Mouse (Mus musculus): ENCODE measurements at regions not wholly inside any gene's neighbourhood (a gene's known extent, or its start where the extent isn't known, plus 50 kb on each side); places are given as distances from the start of the nearest gene placed in this dataset.

DNA sequence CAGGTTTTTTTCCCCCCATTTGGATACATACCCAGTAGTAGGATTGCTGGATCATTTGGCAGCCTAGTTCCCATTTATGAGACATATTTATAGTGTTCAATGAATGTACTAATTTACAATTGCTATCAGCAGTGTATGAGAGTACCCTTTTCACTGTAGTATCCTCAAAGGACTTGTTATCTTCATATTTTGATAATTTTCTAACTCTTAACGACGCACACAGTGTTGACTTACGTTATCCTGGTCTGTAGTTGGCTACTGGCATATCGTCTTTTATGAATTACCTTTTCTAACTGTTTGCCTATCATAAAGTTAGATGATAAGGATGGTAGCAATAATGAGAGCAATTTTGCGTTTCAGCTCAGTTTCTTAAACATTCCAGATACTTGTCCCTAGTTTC is 186.8 kb downstream of the Foxo1 start:
- no peak for DNase-seq (ENCODE audit: extremely low spot score, low spot score)

DNA sequence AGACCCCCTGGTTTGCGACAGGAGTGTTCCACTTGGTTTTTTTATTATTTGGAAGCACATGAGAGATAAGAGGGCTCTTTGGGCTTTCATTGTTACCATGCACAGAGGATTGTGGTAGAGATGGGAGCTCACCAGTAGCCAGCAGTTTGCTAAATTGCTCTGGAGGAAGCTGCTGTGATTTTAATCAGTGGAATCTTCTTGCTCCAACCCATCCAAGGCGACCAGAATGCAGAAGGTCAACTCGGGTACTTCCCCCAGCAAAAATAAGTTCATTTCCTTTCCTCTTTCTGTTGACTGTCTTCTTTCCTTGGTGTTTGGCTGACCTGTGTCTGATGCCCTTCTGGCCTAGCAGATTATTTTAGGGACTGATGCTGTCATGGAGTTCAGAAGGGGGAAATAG is 184.9 kb downstream of the Foxo1 start:
- no peak for DNase-seq (ENCODE audit: extremely low spot score, low spot score)

DNA sequence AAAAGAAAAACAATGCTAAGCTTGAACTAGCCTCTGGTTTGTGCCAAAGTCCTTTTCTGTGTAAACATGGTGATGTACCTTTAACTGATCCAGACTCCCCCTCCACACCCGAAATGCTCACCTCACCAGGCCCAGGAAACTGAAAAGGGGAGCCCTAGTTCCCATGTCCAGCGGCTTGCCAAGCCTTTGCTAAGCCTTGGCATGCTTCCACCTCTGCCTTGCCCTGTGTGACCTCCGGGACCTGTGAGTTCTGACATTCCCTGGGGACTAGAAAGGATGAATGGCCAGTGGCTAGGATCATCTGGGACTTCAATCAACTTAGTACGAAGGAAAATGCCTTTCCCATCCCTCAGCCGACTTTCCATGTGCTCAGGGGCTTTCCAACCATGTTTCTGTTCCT is 184.2 kb downstream of the Foxo1 start:
- no peak for DNase-seq (ENCODE audit: extremely low spot score, low spot score)

DNA sequence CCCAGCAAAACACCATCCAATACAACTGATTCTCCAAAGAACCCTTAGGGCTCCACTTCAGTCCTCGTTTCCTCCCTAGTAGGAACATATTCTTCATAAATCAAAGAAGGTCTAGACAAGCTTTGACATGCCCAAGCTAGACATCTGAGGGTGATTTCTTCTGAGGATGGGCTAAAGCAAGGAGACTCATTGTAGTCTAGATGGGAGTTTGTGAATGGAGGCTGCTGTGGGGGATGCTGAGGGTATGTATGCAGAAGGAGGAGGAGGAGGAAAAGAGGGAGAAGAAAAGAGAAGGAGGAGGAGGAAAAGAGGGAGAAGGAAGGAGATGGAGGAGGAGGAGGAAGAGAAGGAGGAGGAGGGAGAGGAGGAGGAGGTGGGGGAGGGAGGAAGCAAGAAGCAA is 178.9 kb downstream of the Foxo1 start:
- DNase-seq (ENCODE audit: extremely low spot score, low spot score), result no peak

DNA sequence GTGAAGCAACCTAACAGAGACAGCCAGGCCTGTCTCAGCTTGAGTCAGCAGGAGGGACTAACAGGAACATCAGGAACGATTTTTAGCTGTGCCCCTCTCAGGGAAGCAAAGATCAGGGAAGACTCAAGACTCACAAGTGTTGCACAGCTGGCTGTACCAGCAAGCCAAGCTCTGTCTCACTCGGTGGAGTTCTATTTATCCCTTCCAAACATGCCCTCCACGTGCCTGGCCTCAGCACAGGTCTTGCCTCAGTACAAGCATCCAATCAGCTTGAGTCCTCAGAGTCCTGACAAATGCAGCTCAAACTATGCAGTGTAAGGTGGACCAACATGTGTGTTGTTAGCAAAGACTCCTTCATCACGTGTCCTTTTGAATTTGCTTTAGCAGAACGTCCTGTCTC is 178.4 kb downstream of the Foxo1 start:
- DNase-seq (ENCODE audit: extremely low spot score, low spot score), result no peak

DNA sequence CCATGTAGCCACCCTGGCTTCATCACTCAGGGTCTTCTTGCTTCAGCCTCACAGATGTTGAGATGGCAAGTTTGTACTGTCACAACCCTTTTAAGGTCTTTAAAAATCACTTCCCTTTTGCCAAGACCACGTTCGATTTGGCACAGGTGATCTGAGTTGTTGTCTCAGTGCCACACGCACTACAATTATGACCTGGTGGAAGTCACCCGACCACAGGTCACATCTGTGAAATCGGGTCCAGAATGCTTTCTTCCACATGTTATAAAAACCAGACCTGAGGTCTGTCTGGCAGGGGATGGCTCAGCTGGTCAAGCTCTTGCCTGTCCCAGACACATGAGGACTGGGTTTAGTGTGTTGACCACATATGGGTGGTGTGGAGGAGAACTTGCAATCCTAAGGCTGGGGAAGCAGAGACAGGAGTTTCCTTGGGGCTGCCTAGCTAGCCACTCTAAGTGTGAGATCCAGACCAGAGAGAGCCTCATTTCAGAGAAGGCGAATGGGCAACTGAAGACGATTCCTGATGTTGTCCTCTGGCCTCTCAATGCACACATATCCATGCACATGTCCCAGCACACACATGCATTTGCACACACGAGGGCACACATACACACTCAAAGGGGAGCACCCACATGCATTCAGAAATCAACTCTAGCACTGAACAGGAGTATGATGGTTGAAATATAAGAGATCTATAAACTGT is 176.4 kb downstream of the Foxo1 start:
- no peak for DNase-seq (ENCODE audit: extremely low spot score, low spot score)

DNA sequence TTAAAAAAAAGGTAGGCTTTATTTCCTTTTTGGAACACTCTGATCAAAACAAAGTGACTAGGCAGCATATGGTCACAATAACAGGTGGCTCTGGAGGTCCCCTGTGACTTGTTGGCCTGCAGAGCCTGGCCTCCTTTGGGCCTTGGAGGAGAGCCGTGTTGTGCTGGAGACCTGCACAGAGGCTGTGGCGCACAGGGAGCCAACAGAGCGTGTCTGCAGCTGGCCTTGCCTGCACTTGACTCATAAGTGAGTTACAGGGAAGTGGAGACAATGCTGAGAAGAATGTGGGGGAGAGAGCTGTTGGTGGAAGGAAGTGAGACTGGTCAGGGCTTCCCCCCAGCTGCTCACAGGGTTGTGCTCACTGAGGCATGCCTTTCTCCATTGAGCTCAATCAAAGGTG is 175.7 kb downstream of the Foxo1 start:
- no peak for DNase-seq (ENCODE audit: extremely low spot score, low spot score)

DNA sequence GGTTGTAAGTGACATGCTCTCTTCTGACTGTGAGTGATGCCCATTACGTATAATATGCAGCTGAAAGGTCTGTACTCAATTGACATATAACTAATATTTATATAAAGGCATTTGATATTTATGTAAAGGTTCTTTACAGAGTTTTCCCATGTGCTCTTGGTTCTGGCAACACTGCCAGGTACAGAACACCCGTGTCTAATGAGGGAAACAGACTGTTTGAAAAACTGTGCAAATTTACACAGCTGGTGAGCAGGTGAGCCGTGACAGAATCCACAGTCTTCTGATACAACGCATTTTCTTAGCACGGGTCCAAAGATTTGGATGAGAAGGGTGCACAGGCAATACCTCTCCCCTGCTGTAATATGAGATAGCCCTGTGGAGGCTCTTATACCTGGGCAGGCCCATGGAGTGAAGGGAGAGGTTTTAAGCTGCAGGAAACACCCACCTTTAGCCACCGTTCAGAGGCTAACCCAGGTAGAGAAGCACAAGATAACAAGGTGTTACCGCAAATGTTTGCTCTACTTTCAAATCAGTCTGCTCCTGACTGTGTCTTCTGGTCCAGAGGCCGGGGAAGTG is 161.0 kb downstream of the Foxo1 start:
- DNase-seq (ENCODE audit: extremely low spot score, low spot score), result no peak

DNA sequence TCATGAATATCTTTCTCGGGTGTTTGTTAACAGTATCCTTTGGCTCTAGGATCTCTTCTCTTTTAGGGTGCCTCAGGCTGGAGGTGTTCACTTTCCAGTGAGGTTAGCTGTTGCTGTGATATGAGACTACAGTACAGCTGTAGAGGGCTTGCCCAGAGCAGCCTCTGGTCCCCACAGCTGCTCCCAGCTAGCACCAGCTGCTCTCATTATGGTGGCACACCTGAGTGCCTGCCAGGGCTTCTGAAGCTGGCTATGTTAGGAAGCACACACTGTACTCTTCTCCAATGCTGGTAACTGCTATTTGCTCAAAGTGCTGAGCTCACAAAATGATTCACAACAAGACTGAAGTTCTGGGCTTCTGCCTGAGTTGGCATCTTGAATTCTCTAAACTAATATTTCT is 154.7 kb downstream of the Foxo1 start:
- no peak for DNase-seq (ENCODE audit: extremely low spot score, low spot score)

DNA sequence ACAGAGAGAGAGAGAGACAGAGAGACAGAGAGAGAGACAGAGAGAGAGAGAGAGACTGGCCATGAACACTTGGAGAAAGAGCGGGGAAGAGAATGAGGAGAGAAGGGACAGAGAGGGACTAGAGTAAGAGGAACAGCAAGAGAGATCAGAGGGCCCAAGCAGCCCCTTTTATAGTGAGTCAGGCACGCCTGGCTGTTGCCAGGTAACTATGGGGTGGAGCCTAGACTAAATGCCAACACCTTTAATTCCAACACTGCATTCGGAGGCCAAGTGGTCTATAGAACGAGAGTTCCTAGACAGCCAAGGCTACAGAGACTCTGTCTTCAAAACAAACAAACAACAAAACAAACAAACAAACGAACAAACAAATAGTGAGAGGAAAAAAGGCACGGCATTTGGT is 148.1 kb downstream of the Foxo1 start:
- DNase-seq (ENCODE audit: extremely low spot score, low spot score), result no peak

DNA sequence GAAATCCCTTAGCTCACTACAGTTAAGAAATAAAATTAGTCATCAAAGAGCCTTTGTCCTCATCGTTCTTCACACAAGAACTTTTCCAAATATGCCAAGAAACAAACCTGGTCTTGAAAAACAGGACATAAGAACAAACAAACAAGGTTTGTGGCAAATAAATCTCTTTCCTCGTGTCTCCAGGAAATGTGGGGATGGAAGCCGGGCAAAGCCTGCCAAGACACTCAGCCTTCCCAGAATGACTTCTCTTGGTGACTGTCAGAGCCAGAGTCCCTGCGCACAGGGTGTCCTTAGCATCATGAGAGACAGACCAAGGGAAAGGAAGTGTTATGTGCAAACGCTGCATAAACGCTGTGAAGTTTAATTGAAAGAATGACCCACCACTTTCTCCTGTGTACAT is 147.2 kb downstream of the Foxo1 start:
- no peak for DNase-seq (ENCODE audit: extremely low spot score, low spot score)

DNA sequence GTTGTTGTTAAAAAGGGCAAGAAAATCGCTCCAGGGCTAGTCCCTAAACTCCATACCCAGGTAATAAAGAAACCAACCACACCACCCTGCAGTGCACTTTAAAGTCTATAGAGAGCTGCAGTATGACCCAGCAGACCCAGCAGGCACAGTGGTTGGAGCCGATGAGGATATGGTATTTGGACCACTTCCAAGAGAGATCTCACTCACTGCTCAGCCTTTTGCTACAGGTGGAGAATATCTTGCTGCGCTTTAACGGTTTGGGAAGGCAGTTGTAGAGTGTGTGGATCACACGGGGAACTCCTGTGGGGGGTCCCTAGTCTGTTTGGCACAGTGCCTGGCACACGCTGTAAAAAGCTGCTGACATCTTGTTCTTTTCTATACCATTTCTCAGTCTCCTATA is 145.9 kb downstream of the Foxo1 start:
- DNase-seq (ENCODE audit: extremely low spot score, low spot score), result no peak

DNA sequence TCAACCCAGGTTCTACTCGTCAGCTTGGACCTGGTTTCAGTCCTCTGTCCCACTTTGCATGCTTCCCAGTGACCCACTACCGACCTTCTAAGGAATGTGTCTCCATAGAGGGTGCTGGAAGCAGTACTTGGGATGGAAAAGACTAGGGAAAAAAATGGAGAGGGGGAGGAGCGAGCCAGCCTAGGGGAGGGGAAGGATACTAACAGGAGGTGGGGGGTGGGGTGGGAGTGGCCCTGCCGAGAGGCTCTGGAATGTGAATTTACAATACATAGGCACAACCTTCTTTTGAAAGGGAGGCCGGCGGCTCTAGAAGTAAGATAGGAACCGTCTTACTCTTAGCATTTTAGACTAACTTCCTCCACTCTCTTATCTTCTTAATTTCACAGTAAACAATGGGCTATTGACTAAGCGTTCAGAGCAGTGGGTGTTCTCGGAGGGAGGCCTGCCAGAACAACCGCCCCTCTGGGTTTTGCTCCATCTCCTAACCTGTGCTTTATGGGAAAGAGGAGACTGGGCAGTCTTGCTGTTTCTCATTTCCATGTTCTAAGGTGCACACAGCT is 145.1 kb downstream of the Foxo1 start:
- DNase-seq (ENCODE audit: extremely low spot score, low spot score), result peak; percentile 45

DNA sequence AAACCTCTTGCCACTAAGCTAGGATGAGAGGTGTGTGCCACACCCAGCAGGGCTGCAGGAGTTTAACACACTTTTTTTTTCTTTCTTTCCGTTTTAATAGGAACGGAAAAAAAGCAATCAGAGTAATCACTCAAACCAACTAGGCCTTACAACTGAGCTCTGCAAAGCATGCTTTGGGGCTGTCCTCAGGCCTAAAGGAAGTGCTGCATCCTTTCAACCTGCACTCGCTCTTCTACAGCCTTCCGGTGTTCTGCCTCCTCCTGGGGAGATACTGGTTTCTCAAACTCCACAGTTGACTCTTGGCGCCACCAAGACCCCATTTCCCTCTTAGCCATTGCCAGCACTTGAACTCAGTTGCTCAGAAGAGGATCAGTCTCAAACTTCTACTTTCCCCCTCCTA is 143.2 kb downstream of the Foxo1 start:
- no peak for DNase-seq (ENCODE audit: extremely low spot score, low spot score)

DNA sequence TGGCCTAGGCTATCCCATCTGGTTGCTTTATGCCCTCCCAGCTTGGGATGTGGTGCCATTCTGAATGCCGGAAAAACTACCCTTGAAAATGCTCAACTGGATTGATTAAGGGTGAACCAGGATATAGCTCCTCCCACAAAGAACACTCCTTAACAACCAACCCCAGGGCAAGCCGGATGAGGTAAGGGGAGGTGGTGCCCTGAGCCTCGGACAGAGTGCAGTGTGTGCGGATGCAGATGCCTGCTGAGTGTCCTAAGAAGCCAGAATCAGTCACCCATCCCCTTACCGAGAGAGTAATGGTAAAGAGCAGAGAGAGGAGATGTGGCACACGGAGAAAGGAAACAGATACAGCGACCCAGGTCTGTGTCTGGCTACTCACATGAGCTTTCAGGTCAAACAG is 141.3 kb downstream of the Foxo1 start:
- no peak for DNase-seq (ENCODE audit: extremely low spot score, low spot score)

DNA sequence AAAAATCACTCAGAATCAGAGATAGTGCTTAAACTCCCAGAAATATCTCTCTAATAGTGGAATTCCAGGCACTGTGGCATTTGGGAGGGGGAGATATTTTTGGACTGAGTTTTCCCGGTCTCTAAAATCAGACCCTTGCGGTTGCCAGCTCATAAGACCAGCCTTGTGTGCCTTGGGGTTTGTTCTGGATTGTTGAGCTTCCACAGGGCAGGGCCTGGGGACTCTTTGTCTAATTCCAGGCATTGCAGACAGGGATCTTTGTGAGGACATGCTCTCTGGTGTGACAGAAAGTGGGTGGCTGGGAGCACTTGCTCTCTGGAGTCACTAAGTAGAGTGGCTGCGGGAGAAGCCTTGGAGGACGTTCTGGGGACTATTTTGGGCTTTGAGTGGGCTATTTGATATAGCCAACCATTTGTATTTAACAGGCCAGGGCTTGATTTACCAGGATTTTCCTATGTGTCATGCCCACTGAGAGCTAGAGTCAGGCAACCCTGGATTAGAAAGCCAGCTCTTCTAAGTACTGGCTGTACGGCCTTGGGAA is 138.7 kb downstream of the Foxo1 start:
- no peak for DNase-seq (ENCODE audit: extremely low spot score, low spot score)

DNA sequence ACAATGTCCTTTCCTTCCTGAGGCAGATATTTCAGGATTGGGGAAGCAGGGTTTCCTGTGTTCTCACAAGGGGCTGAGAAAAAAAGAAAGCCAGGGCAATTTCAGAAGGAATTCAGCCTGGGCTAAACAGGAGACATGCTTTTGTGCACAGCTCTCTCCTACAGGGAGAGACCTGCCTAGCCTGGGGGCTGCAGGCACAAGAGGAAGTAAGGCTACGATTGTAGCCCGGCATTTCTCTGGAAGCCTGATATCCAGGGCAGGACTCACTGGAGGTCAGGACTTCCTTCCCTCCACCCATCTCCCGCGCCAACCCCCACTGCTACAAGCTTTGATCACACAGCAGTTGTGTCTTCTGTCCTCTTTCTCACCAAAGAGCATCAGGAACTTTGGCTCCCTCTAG is 136.5 kb downstream of the Foxo1 start:
- DNase-seq (ENCODE audit: extremely low spot score, low spot score), result no peak

DNA sequence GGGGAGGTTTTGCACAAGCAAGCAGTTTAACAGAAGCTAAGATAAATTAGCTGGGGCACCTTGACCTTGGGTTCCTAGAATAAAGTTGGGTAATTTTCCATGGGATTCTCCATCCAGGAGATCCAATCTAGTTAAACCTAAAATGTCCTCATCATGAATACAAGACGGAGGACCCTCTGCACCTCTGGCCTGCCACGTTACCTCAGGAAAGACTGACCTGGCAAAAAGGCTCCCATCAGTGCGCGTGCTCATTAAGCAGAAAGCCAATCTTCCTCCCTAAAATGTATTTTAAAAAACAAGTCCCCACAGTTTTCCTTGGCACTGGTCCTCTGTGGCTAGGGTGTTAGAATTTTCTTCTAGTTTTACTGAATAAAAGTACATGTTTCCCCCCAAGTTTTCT is 134.9 kb downstream of the Foxo1 start:
- DNase-seq (ENCODE audit: extremely low spot score, low spot score), result no peak
